Mouse (Mus musculus): ENCODE measurements around the gene Tpd52l1. TPM values are rescaled to one million over a fixed set of nuclear protein-coding genes. Genes with fewer than 3 reads are reported as not detected.
"Not testable (repeated sequence)": the region's sequence is repeated elsewhere in the genome, so short reads cannot be mapped to it uniquely, and the experiment has no call there.

Gene Tpd52l1
- polyA plus RNA-seq, 1 experiment from 2014 or later: 62.1 TPM

- no peaks in the 10 kb centered on the region for H3K4me1 ChIP-seq (ENCODE audit: control insufficient read depth, insufficient read depth, low read length)
- H3K27me3 ChIP-seq (ENCODE audit: control insufficient read depth, insufficient read depth, low read depth, low read length): no peaks in the 10 kb centered on the region
- H3K9ac ChIP-seq (ENCODE audit: low read depth, low read length): no peak overlapping the region
- no peak overlapping the region for H3K4me3 ChIP-seq (ENCODE audit: low read depth, low read length)
- H3K27ac ChIP-seq (ENCODE audit: low read length): no peak overlapping the region
- WGBS: 61% methylated on average over 7 of the region's 7 CpGs
- no peaks in the 10 kb centered on the region for H3K36me3 ChIP-seq (ENCODE audit: control insufficient read depth, insufficient read depth, low read length)
- H3K9me3 ChIP-seq (replicated peaks; ENCODE audit: control insufficient read depth, low read length, poor library complexity, severe bottlenecking): no peaks in the 10 kb centered on the region
- no peak overlapping the region for H3K4me2 ChIP-seq (ENCODE audit: low read length)
- no peak for ATAC-seq
Measured at GRCm38 (mm10) chr10:31444206-31444605, 1.6 kb downstream of the Tpd52l1 start.

GRCm38 (mm10) chr10:31441491-31441890 lies 4.3 kb downstream of the Tpd52l1 start:
- no peak overlapping the region for H3K27ac ChIP-seq (ENCODE audit: low read length)
- H3K36me3 ChIP-seq (ENCODE audit: control insufficient read depth, insufficient read depth, low read length): no peaks in the 10 kb centered on the region
- H3K27me3 ChIP-seq (ENCODE audit: control insufficient read depth, insufficient read depth, low read depth, low read length): no peaks in the 10 kb centered on the region
- H3K4me3 ChIP-seq (ENCODE audit: low read depth, low read length): no peak overlapping the region
- H3K4me2 ChIP-seq (ENCODE audit: low read length): no peak overlapping the region
- ATAC-seq: no peak
- no peaks in the 10 kb centered on the region for H3K4me1 ChIP-seq (ENCODE audit: control insufficient read depth, insufficient read depth, low read length)
- H3K9me3 ChIP-seq (replicated peaks; ENCODE audit: control insufficient read depth, low read length, poor library complexity, severe bottlenecking): no peaks in the 10 kb centered on the region
- H3K9ac ChIP-seq (ENCODE audit: low read depth, low read length): no peak overlapping the region

GRCm38 (mm10) chr10:31436047-31436446 lies 9.7 kb downstream of the Tpd52l1 start:
- WGBS: 82% methylated on average over 4 of the region's 4 CpGs
- no peak overlapping the region for H3K27ac ChIP-seq (ENCODE audit: low read length)

GRCm38 (mm10) chr10:31417956-31418355 lies 27.8 kb downstream of the Tpd52l1 start:
- ATAC-seq: no peak
- Histone ChIP-seq H3K4me3 (ENCODE audit: low read depth, low read length) (no peak overlapping the region), H3K4me1 (ENCODE audit: control insufficient read depth, insufficient read depth, low read length) (no peaks in the 10 kb centered on the region)

More at GRCm38 (mm10) chr10:31436047-31436446, 9.7 kb downstream of the Tpd52l1 start:
- Histone ChIP-seq H3K27me3 (ENCODE audit: control insufficient read depth, insufficient read depth, low read depth, low read length) (no peaks in the 10 kb centered on the region), H3K4me2 (ENCODE audit: low read length) (no peak overlapping the region), H3K4me1 (ENCODE audit: control insufficient read depth, insufficient read depth, low read length) (no peaks in the 10 kb centered on the region), H3K36me3 (ENCODE audit: control insufficient read depth, insufficient read depth, low read length) (no peaks in the 10 kb centered on the region), H3K9ac (ENCODE audit: low read depth, low read length) (no peak overlapping the region), H3K9me3 (replicated peaks; ENCODE audit: control insufficient read depth, low read length, poor library complexity, severe bottlenecking) (no peaks in the 10 kb centered on the region), H3K4me3 (ENCODE audit: low read depth, low read length) (no peak overlapping the region)
- no peak for ATAC-seq

GRCm38 (mm10) chr10:31392990-31393389 lies 52.8 kb downstream of the Tpd52l1 start:
- H3K27ac ChIP-seq (ENCODE audit: low read length): no peak overlapping the region
- H3K36me3 ChIP-seq (ENCODE audit: control insufficient read depth, insufficient read depth, low read length): no peaks in the 10 kb centered on the region
- H3K9me3 ChIP-seq (replicated peaks; ENCODE audit: control insufficient read depth, low read length, poor library complexity, severe bottlenecking): no peaks in the 10 kb centered on the region
- H3K9ac ChIP-seq (ENCODE audit: low read depth, low read length): no peak overlapping the region
- no peak overlapping the region for H3K4me3 ChIP-seq (ENCODE audit: low read depth, low read length)
- no peak for ATAC-seq
- H3K4me2 ChIP-seq (ENCODE audit: low read length): no peak overlapping the region
- H3K4me1 ChIP-seq (ENCODE audit: control insufficient read depth, insufficient read depth, low read length): no peaks in the 10 kb centered on the region
- H3K27me3 ChIP-seq (ENCODE audit: control insufficient read depth, insufficient read depth, low read depth, low read length): no peaks in the 10 kb centered on the region
- WGBS: 57% methylated on average over 1 of the region's 1 CpGs

More at GRCm38 (mm10) chr10:31417956-31418355, 27.8 kb downstream of the Tpd52l1 start:
- Histone ChIP-seq H3K27ac (ENCODE audit: low read length) (no peak overlapping the region), H3K27me3 (ENCODE audit: control insufficient read depth, insufficient read depth, low read depth, low read length) (no peaks in the 10 kb centered on the region), H3K9ac (ENCODE audit: low read depth, low read length) (no peak overlapping the region), H3K9me3 (replicated peaks; ENCODE audit: control insufficient read depth, low read length, poor library complexity, severe bottlenecking) (no peaks in the 10 kb centered on the region), H3K4me2 (ENCODE audit: low read length) (no peak overlapping the region), H3K36me3 (ENCODE audit: control insufficient read depth, insufficient read depth, low read length) (no peaks in the 10 kb centered on the region)

- Histone ChIP-seq H3K4me3 (ENCODE audit: low read depth, low read length) (no peak overlapping the region), H3K27ac (ENCODE audit: low read length) (no peak overlapping the region), H3K4me1 (ENCODE audit: control insufficient read depth, insufficient read depth, low read length) (no peaks in the 10 kb centered on the region), H3K36me3 (ENCODE audit: control insufficient read depth, insufficient read depth, low read length) (no peaks in the 10 kb centered on the region), H3K9me3 (replicated peaks; ENCODE audit: control insufficient read depth, low read length, poor library complexity, severe bottlenecking) (no peaks in the 10 kb centered on the region), H3K9ac (ENCODE audit: low read depth, low read length) (no peak overlapping the region), H3K4me2 (ENCODE audit: low read length) (no peak overlapping the region), H3K27me3 (ENCODE audit: control insufficient read depth, insufficient read depth, low read depth, low read length) (no peaks in the 10 kb centered on the region)
- 87% methylated on average over 4 of the region's 4 CpGs for WGBS
- ATAC-seq: no peak
Measured at GRCm38 (mm10) chr10:31390777-31391395, 54.9 kb downstream of the Tpd52l1 start.

- H3K27ac ChIP-seq (ENCODE audit: low read length); H3K9me3 ChIP-seq (replicated peaks; ENCODE audit: control insufficient read depth, low read length, poor library complexity, severe bottlenecking); H3K4me1 ChIP-seq (ENCODE audit: control insufficient read depth, insufficient read depth, low read length); H3K27me3 ChIP-seq (ENCODE audit: control insufficient read depth, insufficient read depth, low read depth, low read length); ATAC-seq; H3K4me2 ChIP-seq (ENCODE audit: low read length); H3K4me3 ChIP-seq (ENCODE audit: low read depth, low read length); H3K36me3 ChIP-seq (ENCODE audit: control insufficient read depth, insufficient read depth, low read length); H3K9ac ChIP-seq (ENCODE audit: low read depth, low read length): not testable (repeated sequence)
- 88% methylated on average over 1 of the region's 1 CpGs for WGBS
Measured at GRCm38 (mm10) chr10:31388566-31388965, 57.2 kb downstream of the Tpd52l1 start.

GRCm38 (mm10) chr10:31370200-31370599 lies 75.6 kb downstream of the Tpd52l1 start:
- not testable (repeated sequence) for H3K4me1 ChIP-seq (ENCODE audit: control insufficient read depth, insufficient read depth, low read length); H3K27me3 ChIP-seq (ENCODE audit: control insufficient read depth, insufficient read depth, low read depth, low read length); ATAC-seq; H3K4me3 ChIP-seq (ENCODE audit: low read depth, low read length); H3K27ac ChIP-seq (ENCODE audit: low read length); H3K9ac ChIP-seq (ENCODE audit: low read depth, low read length); H3K9me3 ChIP-seq (replicated peaks; ENCODE audit: control insufficient read depth, low read length, poor library complexity, severe bottlenecking); H3K36me3 ChIP-seq (ENCODE audit: control insufficient read depth, insufficient read depth, low read length); H3K4me2 ChIP-seq (ENCODE audit: low read length)
- 13% methylated on average over 4 of the region's 5 CpGs for WGBS

GRCm38 (mm10) chr10:31359749-31360148 lies 86.0 kb downstream of the Tpd52l1 start:
- Histone ChIP-seq H3K4me2 (ENCODE audit: low read length) (no peak overlapping the region), H3K9me3 (replicated peaks; ENCODE audit: control insufficient read depth, low read length, poor library complexity, severe bottlenecking) (no peaks in the 10 kb centered on the region), H3K4me3 (ENCODE audit: low read depth, low read length) (no peak overlapping the region), H3K9ac (ENCODE audit: low read depth, low read length) (no peak overlapping the region), H3K27ac (ENCODE audit: low read length) (no peak overlapping the region), H3K36me3 (ENCODE audit: control insufficient read depth, insufficient read depth, low read length) (no peaks in the 10 kb centered on the region), H3K4me1 (ENCODE audit: control insufficient read depth, insufficient read depth, low read length) (no peaks in the 10 kb centered on the region), H3K27me3 (ENCODE audit: control insufficient read depth, insufficient read depth, low read depth, low read length) (no peaks in the 10 kb centered on the region)
- WGBS: 82% methylated on average over 4 of the region's 4 CpGs
- ATAC-seq: no peak

All from midbrain, embryonic 16.5 days (tissue).